Mouse (Mus musculus): Measurements from ENCODE around the gene Prr19.
"Not testable (repeated sequence)": the region's sequence is repeated elsewhere in the genome, so short reads cannot be mapped to it uniquely, and the experiment has no call there.

Gene Prr19

DNA sequence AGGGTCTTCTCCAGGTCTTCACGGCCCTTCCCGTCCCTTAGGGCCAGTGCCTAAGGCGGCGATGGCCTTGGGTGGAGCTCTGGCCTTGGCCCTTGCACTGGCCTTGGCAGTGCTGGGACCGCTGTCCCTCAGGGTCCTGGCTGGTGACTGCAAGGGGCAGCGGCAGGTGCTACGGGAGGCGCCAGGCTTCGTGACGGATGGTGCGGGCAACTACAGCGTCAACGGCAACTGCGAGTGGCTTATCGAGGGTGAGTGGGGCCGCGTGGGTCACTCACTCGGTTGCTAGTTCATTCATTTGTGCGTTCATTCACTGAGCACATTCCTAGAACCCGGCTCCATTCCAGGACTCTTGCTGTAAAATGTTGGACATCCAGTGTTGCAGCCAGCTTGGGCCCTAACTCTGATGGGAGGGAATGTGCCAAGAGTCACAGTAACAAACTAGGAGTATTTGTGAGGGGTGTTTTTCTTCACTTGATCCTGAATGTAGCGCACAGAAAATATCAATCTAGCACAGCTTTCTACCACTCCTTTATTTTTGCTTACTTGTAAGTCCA is 16.3 kb downstream of the Prr19 start:
- DNase-seq (ENCODE audit: low spot score): no peak

DNA sequence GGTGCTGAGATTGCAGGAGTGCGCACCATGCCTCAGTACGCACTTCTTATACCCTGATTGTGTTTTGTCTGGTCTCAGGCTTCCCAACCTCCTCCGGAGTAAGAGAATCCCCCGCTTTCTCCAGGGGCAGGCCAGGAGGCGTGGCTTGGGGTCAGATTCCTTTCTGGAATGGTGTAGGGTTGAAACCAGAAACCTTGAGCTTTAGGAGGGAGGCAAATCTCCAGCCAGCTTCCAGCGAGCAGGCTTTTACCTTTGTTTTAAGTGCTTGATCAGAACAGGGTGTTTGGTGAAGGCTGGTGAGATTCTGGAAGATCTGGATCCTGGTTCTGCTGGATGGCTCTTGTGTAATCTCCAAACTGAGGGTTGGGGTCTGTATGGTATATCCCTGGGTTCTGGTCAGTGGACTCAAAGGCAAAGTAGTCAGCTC is 20.9 kb downstream of the Prr19 start:
- DNase-seq (ENCODE audit: low spot score): no peak

DNA sequence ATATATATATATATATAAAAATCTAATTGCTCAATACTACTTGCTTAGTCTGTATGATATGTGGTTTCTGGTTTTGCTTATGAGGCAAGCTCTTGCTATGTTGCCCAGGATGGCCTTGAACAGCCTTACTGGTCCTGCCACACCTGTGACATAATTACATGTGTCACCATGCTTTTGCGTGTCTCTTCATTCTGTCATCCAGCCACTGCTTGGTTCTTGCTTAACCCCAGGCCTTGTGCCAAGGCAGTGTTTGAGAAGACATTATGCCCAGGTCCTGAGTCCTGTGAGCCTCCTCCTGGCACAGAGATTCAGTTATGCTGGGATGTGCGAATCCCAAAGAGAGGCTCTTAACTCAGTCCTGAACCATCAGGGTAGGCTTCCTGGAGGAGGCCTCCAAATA is 22.0 kb downstream of the Prr19 start:
- DNase-seq (ENCODE audit: low spot score): no peak

DNA sequence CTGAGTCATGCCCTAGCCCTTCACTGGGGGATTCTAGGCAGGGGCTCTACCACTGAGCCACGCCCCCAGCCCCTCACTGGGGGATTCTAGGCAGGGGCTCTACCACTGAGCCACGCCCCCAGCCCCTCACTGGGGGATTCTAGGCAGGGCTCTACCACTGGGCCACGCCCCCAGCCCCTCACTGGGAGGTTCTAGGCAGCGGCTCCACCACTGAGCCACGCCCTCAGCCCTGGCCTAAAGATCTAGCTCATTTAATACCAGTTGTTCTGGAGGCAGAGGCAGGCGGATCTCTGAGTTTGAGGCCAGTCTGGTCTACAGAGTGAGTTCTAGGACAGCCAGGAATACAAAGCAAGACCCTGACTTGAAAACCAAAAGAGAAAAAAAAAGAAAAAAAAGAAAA is 24.2 kb downstream of the Prr19 start:
- DNase-seq (ENCODE audit: low spot score): not testable (repeated sequence)

DNA sequence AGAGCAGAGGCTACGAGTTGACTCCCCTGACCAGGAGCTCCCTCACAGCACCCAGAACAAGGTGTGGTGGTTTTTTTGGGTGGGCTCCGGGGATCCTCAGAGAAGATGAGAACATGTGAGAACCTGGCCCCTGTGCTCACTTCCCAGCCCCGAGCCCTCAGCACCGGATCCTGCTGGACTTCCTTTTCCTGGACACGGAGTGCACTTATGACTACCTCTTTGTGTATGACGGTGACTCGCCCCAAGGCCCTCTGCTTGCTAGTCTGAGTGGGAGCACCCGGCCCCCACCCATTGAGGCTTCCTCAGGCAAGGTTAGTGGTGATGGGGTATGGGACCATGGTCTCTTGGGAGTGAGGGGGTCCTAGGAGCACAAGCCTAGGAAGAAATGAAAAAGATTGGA is 25.0 kb downstream of the Prr19 start:
- DNase-seq (ENCODE audit: low spot score): no peak

DNA sequence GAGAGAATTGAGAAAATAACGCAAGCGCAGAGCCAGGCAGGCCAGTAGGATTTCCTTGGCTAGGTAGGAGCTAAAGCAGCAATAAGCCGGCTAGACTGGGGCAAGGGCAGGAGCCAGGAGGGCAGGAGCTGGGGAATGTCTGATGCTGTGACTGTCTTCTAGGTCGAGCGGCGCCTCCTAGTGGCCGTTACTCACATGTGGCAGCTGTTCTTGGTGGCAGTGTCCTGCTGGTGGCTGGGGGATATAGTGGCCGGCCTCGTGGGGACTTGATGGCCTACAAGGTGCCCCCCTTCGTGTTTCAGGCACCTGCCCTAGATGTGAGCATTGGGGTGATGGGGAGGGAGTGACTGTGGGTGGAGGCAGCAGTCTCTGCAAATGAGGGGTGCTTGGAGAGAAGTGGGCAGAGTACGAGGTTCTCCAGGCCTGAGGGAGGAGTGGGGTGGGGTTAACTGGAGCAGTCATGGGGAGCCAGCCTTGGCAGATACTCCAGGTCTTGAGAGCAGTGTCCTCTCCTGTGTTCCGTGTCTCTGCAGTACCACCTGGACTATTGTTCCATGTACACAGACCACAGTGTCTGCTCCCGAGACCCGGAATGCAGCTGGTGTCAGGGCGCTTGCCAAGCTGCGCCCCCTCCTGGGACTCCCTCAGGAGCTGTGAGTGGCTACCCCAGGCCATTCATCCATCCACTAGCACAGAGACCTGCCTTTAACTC is 32.5 kb downstream of the Prr19 start:
- peak; percentile 75 for DNase-seq (ENCODE audit: low spot score)

DNA sequence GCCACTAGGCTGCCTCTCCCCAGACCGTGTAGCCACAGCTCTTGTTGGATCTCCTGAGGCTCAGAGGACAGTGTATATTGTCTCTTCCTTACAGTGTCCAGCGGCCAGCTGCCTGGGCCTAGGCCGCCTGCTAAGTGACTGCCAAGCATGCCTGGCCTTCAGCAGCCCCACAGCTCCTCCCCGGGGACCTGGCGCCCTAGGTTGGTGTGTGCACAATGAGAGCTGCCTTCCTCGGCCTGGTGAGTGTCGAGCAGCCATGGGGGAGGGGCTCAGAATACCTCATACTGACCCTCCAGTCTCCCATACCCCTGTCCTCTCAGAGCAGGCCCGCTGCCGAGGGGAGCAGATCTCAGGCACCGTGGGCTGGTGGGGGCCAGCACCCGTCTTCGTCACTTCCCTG is 33.3 kb downstream of the Prr19 start:
- no peak for DNase-seq (ENCODE audit: low spot score)

DNA sequence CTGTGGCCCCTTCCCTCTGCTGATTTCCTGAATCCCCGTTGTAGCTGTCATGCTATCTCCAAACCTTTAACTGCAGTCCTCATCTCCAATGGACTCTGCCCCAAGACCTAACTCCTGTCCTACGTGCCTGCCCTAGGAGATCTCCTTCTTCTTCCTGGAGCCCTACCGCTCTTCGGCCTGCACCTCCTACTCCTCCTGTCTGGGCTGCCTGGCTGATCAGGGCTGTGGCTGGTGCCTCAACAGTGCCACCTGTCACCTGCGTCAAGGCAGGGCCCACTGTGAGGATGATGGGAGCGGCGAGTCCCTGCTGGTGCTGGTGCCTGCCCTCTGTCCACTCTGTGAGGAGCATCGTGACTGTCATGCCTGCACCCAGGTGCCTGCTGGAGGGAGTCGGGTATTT is 38.1 kb downstream of the Prr19 start:
- no peak for DNase-seq (ENCODE audit: low spot score)

DNA sequence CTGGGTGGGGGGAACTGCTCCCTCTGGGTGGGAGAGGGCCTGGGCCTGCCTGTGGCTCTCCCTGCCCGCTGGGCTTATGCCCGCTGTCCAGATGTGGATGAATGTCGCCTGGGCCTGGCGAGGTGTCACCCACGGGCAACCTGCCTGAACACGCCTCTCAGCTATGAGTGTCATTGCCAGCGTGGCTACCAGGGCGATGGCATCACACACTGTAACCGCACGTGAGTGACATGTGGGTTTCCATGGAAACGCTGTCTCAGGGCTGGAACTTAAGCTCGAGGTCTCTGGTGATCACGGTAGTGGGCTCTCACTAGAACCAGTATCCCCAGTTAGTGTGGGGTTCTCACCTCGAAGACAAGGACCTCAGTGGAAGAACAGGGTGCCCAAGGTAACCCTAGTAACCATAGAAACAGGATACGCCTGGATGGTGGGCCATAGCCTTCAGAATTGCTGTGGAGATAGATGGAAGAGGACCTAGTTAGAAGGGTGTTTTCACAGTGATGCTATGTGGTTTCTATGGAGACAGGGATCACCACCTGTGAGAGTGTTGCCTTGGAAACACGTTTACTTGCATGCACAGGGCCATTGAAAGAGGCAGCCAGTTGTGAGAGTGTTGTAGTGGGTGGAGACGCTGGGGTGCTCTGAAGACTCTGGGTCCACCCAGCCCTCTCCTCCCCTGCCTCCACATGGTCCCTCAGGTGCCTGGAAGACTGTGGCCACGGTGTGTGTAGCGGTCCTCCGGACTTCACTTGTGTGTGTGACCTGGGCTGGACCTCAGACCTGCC is 40.0 kb downstream of the Prr19 start:
- DNase-seq (ENCODE audit: low spot score): no peak

DNA sequence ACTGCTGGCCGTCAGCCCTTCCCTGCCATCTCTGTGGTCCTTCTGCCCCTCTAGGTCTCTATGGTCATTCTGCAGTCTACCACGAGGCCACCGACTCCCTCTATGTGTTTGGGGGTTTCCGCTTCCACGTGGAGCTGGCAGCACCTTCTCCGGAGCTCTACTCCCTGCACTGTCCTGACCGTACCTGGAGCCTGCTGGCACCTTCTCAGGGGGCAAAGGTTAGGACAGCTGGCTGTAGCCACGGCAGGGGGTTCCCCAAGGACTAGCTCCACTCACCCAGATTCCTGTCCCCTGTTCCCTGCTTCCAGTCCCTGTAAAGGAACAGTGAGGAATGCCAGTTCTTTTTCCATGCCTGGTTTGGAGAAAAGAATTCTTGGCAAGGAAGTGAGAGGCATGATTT is 47.6 kb downstream of the Prr19 start:
- no peak for DNase-seq (ENCODE audit: low spot score)
